Mouse (Mus musculus) spleen, postnatal 14 days (tissue): ENCODE results near the gene Srf.

Experiments
- DNase-seq, 2 experiments: peaks; one replicate each; pipeline ENCODE4 v3.0.0; 2021 to 2022; ENCODE audit warnings: low spot score in 2 of 2

Srf gene

DNA sequence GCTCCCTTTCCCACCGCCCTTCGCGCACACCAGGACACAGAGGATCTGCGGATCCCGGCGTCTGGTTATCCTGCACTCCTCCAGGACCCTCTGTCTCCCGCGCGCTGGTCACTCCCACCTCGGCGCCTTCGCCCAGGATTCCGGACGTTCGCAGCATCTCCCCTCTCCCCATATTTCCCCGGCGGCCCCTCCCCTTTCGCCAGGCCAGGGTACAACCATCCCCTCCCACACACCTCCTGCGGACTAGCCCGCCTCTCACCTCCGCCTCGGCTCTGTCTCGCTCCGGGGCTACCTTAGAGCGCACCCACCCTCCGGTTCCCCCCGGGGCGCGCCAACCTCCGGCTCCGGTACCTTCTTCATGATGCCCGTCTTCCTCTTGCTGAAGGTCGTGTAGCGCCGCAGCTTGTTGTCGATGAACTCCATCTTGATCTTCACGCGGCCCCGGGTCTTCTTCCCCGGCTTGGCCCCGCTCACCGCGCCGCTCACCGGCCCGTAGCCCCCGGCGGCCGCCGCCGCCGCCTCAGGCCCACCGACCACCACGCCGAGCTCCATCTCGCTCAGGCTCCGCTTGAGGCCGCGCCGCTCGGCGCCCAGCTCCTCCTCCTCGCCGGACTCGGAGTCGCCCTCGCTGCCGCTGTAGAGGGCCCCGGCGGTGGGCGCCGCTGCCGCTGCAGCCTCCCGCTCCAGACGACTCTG, 850 bp downstream of the Srf start:
- no peak for DNase-seq

DNA sequence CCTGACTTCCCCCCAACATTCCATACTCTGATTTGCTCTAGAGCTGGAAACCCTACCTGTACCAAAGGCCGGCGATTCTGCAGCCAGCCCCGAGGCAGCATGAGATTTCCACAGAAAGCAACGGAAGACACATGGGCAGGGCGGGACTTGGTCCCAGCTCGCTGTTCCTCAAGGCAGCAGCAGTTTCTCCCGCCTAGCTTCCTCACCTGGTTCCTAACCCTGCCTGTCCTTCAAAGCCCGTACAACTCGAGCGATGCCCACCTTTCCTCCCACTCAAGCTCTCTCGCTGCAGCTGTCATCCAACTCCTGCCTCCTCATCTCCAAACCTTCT, 1.4 kb downstream of the Srf start:
- DNase-seq, result no peak

GRCm38 (mm10) chr17:46553926-46554325, 2.0 kb downstream of the Srf start:
- DNase-seq, result no peak

DNA sequence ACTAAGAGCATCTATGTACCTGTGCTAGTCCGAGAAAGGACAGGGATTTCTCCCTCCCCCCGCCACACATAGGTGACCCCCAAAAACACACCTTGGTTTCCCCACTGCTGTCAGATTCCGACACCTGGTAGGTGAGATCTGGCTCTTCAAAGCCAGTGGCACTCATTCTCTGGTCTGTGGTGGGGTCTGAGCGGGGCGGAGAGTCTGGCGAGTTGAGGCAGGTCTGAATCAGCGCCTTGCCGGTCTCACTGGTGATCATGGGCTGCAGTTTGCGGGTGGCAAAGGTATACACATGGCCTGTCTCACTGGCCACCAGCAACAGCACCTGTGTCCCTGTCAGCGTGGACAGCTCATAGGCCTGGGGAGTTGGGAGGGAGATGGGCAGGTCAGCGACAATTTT, 2.5 kb downstream of the Srf start:
- no peak for DNase-seq

DNA sequence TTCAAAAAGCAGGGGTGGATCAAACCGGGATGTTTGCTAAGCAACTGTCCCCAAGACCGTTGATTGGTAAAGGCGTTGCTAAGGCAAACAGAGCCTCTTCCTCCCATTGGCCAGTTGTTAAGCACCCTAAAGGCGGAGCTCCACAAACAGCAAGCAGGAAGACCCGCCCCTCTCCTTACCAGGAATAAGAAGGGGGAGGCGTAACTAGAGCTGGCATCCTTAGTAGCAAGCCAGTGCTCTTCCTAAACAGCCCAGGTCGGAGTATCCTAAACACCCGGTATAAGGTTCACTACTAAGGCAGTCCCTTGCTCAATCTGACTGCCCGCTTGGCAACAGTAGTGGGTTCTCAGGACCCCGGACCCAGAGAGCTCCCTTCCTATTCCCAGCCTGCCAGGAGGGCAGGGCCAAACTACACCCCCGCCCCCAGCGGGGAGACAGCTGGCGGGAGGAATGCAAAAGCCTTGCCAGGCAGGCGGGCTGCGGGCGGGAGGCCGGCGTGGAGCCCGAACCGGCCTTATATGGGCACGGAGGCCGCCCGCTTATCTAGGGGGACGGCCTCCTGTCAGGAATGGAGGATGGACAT, 3.0 kb downstream of the Srf start:
- DNase-seq, result peak in 1 of 2 experiments; percentile 30

GRCm38 (mm10) chr17:46552151-46552550, 3.8 kb downstream of the Srf start:
- no peak for DNase-seq

- DNase-seq, result no peak
Measured at GRCm38 (mm10) chr17:46551369-46551768, 4.6 kb downstream of the Srf start.

DNA sequence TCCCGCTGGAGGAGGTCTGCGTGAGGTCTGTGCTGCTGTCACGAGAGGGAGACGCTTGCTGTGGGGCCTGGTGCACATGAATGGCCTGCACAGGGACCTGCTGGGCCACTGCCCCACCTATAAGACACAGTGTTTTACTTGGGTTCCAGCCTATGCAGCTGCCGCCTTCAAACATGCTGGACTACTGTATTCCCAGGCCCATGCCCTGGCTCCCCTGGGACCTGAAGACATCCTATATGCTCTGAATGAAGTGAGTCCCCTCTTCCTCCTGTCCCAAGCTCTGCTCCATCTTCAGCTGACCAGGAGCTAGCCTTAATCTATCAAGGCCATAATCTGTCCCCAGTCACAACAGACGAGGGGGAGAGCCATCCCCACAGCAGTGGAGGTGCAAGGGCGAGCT, 5.1 kb downstream of the Srf start:
- DNase-seq, result no peak

- no peak for DNase-seq
Measured at GRCm38 (mm10) chr17:46549642-46550041, 6.3 kb downstream of the Srf start.

- DNase-seq, result peak in 1 of 2 experiments; percentile 43
Measured at GRCm38 (mm10) chr17:46549193-46549592, 6.8 kb downstream of the Srf start.

DNA sequence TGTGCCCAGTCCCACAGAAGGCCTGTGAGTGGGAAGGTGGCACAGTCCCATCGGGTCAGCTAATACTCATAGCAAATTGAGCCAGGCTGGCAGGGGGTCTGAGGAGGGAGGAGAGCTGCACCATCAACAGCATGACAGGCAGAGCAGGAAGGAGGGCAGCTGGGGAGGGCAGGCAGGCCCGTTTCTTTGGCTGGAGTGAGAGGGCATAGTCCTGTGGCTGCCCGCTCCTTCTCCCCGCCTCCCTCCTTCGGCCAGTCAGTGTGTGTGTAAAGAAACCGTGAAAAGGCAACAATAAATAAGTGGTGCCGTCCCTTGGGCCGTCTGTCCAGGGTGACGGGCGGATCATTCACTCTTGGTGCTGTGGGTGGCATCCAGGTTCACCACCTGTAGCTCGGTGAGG, 7.2 kb downstream of the Srf start:
- no peak for DNase-seq

DNA sequence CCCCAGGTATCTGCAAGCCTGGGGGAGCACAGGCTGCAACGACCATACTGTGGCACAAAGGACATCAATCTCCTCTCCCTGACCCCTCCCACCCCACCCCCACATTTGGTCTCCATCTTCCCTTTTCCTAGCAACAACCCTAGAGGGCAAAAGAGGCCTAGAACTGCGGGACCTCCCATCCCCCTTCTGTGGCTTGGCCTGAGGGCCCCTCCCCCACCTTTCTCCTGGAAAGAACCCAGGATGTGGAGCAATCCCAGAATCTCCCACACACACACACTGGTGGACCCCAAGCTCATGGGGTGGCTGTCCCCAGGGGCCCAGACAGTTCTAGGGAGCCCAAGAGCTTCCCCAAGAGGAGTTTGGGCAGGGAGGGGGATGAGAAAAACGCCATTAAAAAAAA, 8.1 kb downstream of the Srf start:
- no peak for DNase-seq

- no peak for DNase-seq
Measured at GRCm38 (mm10) chr17:46546995-46547394, 9.0 kb downstream of the Srf start.

DNA sequence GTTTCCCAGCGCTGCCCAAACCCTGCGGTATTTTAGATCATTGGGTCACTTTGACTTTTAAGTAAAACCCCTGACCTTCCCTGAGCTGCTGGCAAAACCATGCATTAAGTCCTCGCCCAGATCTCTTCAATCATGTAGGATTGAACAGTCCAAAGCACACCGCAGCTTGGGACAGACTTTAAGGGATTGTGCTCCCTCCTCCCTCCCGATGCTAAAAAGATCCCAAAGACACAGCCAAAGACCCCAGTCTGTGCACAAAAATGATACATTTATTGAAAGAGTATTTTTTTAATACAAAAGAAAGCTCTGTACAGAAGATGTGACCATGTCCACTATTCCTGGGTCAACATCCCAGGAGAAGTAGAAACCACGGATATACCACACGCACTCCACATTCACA, 9.4 kb downstream of the Srf start:
- DNase-seq, result no peak

- peak in 1 of 2 experiments; percentile 32 for DNase-seq
Measured at GRCm38 (mm10) chr17:46545813-46546564, 10.0 kb downstream of the Srf start, which contains the start of gene Cul9. TSS of gene Cul9 (minus strand) at chr17:46546388.

GRCm38 (mm10) chr17:46543661-46544060, 12.3 kb downstream of the Srf start:
- no peak for DNase-seq

DNA sequence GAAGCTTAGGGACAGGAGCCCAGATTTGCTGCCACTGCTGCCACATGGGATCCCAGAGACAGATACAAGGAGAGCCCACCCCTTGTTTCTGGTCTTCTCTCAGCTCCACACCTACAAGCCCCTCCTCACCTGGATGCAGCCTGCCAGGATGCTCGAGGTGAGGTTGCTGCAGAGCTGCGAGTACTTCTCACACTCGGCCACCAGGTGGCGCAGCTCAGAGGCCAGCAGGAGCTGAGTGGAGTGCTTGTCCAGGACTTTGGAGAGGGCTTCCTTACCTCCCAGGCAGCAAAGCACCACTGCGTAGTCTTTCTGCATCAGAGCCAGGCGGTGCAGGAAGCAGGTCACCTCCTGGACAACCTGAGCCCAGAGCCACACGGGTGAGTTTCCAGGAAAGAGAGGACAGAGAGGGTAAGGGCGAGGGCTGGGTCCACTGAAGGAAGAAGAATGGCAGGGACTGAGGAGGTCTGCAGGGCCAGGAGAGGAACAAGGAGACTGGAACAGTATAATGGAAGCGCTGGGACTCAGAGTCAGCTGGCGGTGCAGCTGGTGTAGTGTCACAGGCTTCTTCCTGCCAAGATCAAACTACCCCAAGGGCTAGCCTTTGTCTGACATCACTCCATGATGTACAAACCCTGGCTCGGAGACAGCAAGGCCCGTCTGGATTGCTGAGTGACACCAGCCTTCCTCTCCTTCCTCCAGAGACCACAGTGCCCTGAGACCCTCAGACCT, 30.2 kb downstream of the Srf start:
- peak; percentile 49 to 63 for DNase-seq

GRCm38 (mm10) chr17:46525065-46525464, 30.9 kb downstream of the Srf start:
- DNase-seq, result no peak

DNA sequence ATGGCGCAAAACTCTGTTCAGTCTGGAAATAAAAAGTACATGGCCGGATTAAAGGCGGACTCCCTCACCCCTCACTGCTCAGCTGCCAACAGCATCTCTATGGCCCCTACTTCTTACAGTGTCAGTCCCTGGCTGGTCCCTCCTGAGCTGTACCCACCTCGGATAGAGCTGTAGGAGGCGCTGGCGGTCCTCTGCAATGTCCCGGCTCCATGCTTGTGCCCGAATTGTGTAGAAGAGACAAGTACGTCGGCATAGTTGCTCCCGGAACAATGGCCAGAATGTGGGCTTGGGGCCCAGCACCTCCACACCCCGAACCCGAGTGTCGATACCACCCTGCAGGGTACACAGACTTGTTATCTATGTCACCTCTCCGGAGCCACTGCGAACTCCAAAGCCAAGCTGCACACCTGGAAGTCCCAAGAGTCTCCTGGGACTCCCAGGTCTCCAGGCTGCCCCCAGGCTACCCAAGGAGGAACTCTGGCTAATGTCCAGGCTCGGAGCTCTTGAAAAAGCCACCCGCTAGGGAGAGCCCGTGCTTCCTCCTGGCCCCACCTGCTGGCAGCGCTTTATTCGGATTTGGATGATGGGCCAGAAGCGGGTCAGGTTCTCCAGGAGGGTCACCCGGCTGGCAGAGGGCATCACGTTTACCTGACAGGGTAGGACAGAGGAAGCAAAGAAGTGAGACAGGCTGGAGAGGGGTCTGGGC, 33.9 kb downstream of the Srf start:
- DNase-seq, result no peak

- DNase-seq, result no peak
Measured at GRCm38 (mm10) chr17:46521174-46521573, 34.8 kb downstream of the Srf start.

GRCm38 (mm10) chr17:46520385-46520979, 35.5 kb downstream of the Srf start:
- DNase-seq, result no peak
